Mouse (Mus musculus) limb, embryonic 11.5 days (tissue): ENCODE results near the gene Cenpu. TPM values are rescaled to one million over a fixed set of nuclear protein-coding genes. Genes with fewer than 3 reads are reported as not detected.

Experiments
- ATAC-seq: fragments of 200-750 bp; cut with Nextera tagmentation; 2 replicates; pipeline ENCODE4 v1.8.0; 2017; ENCODE audit warnings: low read depth; ENCODE audit not compliant: insufficient number of reproducible peaks, low FRiP score, low TSS enrichment
- DNase-seq: peaks from one replicate; pipeline ENCODE4 v3.0.0-alpha.2; 2015; ENCODE audit warnings: low spot score
- H3K27ac ChIP-seq: fragments of 300-500 bp; sonication (generic); replicated peaks from 2 replicates; pipeline ENCODE4 v1.5.1; 2014; ENCODE audit warnings: low read depth, mild to moderate bottlenecking, low read length
- H3K27me3 ChIP-seq: fragments of 300-500 bp; sonication (generic); 2 replicates; pipeline ENCODE4 v1.6.1; 2014; ENCODE audit warnings: mild to moderate bottlenecking, low read length, mixed read lengths; ENCODE audit not compliant: control insufficient read depth, insufficient read depth
- H3K36me3 ChIP-seq: fragments of 300-500 bp; sonication (generic); 2 replicates; pipeline ENCODE4 v1.6.1; 2014; ENCODE audit warnings: mild to moderate bottlenecking, low read length, moderate library complexity, mixed read lengths; ENCODE audit not compliant: control insufficient read depth, insufficient read depth
- H3K4me1 ChIP-seq: fragments of 300-500 bp; sonication (generic); 2 replicates; pipeline ENCODE4 v1.6.1; 2014; ENCODE audit warnings: low read length, mixed read lengths; ENCODE audit not compliant: control insufficient read depth, insufficient read depth
- H3K4me2 ChIP-seq: fragments of 300-500 bp; sonication (generic); 2 replicates; pipeline ENCODE4 v1.6.1; 2014; ENCODE audit warnings: low read depth, mild to moderate bottlenecking, moderate library complexity; ENCODE audit not compliant: severe bottlenecking
- H3K4me3 ChIP-seq: fragments of 300-500 bp; sonication (generic); 2 replicates; pipeline ENCODE4 v1.5.1; 2014; ENCODE audit warnings: low read depth, low read length
- H3K9ac ChIP-seq: fragments of 300-500 bp; sonication (generic); 2 replicates; pipeline ENCODE4 v1.6.1; 2014; ENCODE audit warnings: mild to moderate bottlenecking, low read length
- H3K9me3 ChIP-seq: fragments of 300-500 bp; sonication (generic); 2 replicates; pipeline ENCODE4 v1.6.1; 2016; ENCODE audit warnings: low read length; ENCODE audit not compliant: control insufficient read depth
- WGBS: fragments of 180-500 bp; shearing (Covaris S2); extraction: QIAGEN DNeasy Blood & Tissue Kit; methylation state at CpG from one replicate; pipeline ENCODE4 v1.1.7; 2014; 5-methylcytosine and 5-hydroxymethylcytosine counted together
- polyA plus RNA-seq: library from polyadenylated mRNA; unstranded; fragments of >200 nt; fragmentation: Nextera tagmentation; extraction: Ambion mirVana; gene quantifications from 2 replicates; pipeline ENCODE4 v1.2.1, GENCODE M21; 2014

Gene Cenpu
- polyA plus RNA-seq = 27.9 and 28.5 TPM in 2 replicates

GRCm38 (mm10) chr8:46551615-46552440 is at the start of gene Cenpu:
Gene Cenpu (plus strand): TSS chr8:46552028.
- H3K27me3 ChIP-seq = no peaks in the 10 kb centered on the region
- H3K4me2 ChIP-seq = peak within 1 kb of the TSS; percentile 81
- no peaks in the 10 kb centered on the region for H3K9me3 ChIP-seq
- H3K36me3 ChIP-seq = peaks cover 4% of the 10 kb centered on the region; the same call in 1 of the 2 replicates
- peak within 1 kb of the TSS; percentile 74 for H3K9ac ChIP-seq
- H3K27ac ChIP-seq = no peak within 1 kb of the TSS
- ATAC-seq (peak; percentile 94), DNase-seq (peak; percentile 100)
- under 1% methylated on average over 50 of the region's 50 CpGs for WGBS
- peaks cover 5% of the 10 kb centered on the region for H3K4me1 ChIP-seq
- H3K4me3 ChIP-seq = peak within 1 kb of the TSS; percentile 77

- Histone ChIP-seq H3K4me2 (peak overlapping the region; percentile 22; the same call in 1 of the 2 replicates), H3K9me3 (no peaks in the 10 kb centered on the region), H3K36me3 (no peaks in the 10 kb centered on the region), H3K4me3 (peak overlapping the region; percentile 16; the same call in 1 of the 2 replicates), H3K27me3 (no peaks in the 10 kb centered on the region), H3K9ac (peak overlapping the region; percentile 17; the same call in 1 of the 2 replicates), H3K27ac (no peak overlapping the region), H3K4me1 (peaks cover 3% of the 10 kb centered on the region; the same call in 1 of the 2 replicates)
- WGBS = 32% methylated on average over 19 of the region's 19 CpGs
- ATAC-seq (no peak), DNase-seq (no peak)
Measured at GRCm38 (mm10) chr8:46502333-46503071, 49.3 kb upstream of the Cenpu start.

- H3K4me1 ChIP-seq = peaks cover 3% of the 10 kb centered on the region; the same call in 1 of the 2 replicates
- no peak overlapping the region for H3K9ac ChIP-seq
Measured at GRCm38 (mm10) chr8:46503072-46503695, 48.6 kb upstream of the Cenpu start.

GRCm38 (mm10) chr8:46504196-46504595 is 47.6 kb upstream of the Cenpu start:
- H3K4me1 ChIP-seq = peaks cover 2% of the 10 kb centered on the region; the same call in 1 of the 2 replicates
- H3K4me3 ChIP-seq = no peak overlapping the region
- no peak overlapping the region for H3K4me2 ChIP-seq
- DNase-seq (no peak), ATAC-seq (no peak)
- no peak overlapping the region for H3K9ac ChIP-seq
- H3K36me3 ChIP-seq = no peaks in the 10 kb centered on the region
- H3K27me3 ChIP-seq = no peaks in the 10 kb centered on the region
- 56% methylated on average over 3 of the region's 3 CpGs for WGBS
- no peaks in the 10 kb centered on the region for H3K9me3 ChIP-seq
- no peak overlapping the region for H3K27ac ChIP-seq

More at GRCm38 (mm10) chr8:46503072-46503695, 48.6 kb upstream of the Cenpu start:
- Histone ChIP-seq H3K27ac (no peak overlapping the region), H3K4me2 (peak overlapping the region; percentile 22; the same call in 1 of the 2 replicates), H3K27me3 (no peaks in the 10 kb centered on the region), H3K36me3 (no peaks in the 10 kb centered on the region), H3K4me3 (no peak overlapping the region), H3K9me3 (no peaks in the 10 kb centered on the region)
- DNase-seq (no peak), ATAC-seq (no peak)
- WGBS = 84% methylated on average over 12 of the region's 12 CpGs

GRCm38 (mm10) chr8:46508488-46509395 is 43.1 kb upstream of the Cenpu start:
- DNase-seq (no peak), ATAC-seq (no peak)
- WGBS = 76% methylated on average over 14 of the region's 14 CpGs
- no peak overlapping the region for H3K27ac ChIP-seq
- no peaks in the 10 kb centered on the region for H3K4me1 ChIP-seq
- H3K4me3 ChIP-seq = no peak overlapping the region
- no peaks in the 10 kb centered on the region for H3K36me3 ChIP-seq
- no peaks in the 10 kb centered on the region for H3K9me3 ChIP-seq
- H3K4me2 ChIP-seq = no peak overlapping the region
- H3K9ac ChIP-seq = 0 out of 2 replicates have a peak overlapping the region, but pooled peaks have one; percentile 7
- H3K27me3 ChIP-seq = no peaks in the 10 kb centered on the region

GRCm38 (mm10) chr8:46509474-46509873 is 42.4 kb upstream of the Cenpu start:
- H3K4me3 ChIP-seq = no peak overlapping the region
- WGBS = 81% methylated on average over 3 of the region's 3 CpGs
- H3K27me3 ChIP-seq = no peaks in the 10 kb centered on the region
- H3K4me2 ChIP-seq = no peak overlapping the region
- H3K9ac ChIP-seq = no peak overlapping the region
- no peak overlapping the region for H3K27ac ChIP-seq
- no peaks in the 10 kb centered on the region for H3K4me1 ChIP-seq
- no peak for ATAC-seq
- H3K9me3 ChIP-seq = no peaks in the 10 kb centered on the region
- no peaks in the 10 kb centered on the region for H3K36me3 ChIP-seq
- no peak for DNase-seq

GRCm38 (mm10) chr8:46511336-46511735 is 40.5 kb upstream of the Cenpu start:
- H3K27ac ChIP-seq = no peak overlapping the region
- WGBS = 80% methylated on average over 9 of the region's 9 CpGs
- no peak overlapping the region for H3K4me3 ChIP-seq
- no peaks in the 10 kb centered on the region for H3K9me3 ChIP-seq
- no peaks in the 10 kb centered on the region for H3K36me3 ChIP-seq
- ATAC-seq (no peak), DNase-seq (no peak)
- H3K4me1 ChIP-seq = no peaks in the 10 kb centered on the region
- no peak overlapping the region for H3K9ac ChIP-seq
- H3K4me2 ChIP-seq = no peak overlapping the region
- no peaks in the 10 kb centered on the region for H3K27me3 ChIP-seq
